Mouse (Mus musculus) G1E-ER4 (cell line): ENCODE results near the gene Ecsit. TPM values are rescaled to one million over a fixed set of nuclear protein-coding genes. Genes with fewer than 3 reads are reported as not detected.

Source experiments
- GATA1 ChIP-seq: IDR thresholded peaks from one replicate; pipeline ENCODE4 v1.8.0; 2012; ENCODE audit warnings: low read length, inconsistent platforms
- polyA plus RNA-seq: library from polyadenylated mRNA; stranded (reverse); fragments of >175 nt; gene quantifications from 2 replicates; pipeline ENCODE4 v1.2.3, GENCODE M21; 2012

Gene Ecsit
- polyA plus RNA-seq, 1 experiment: 34.1 TPM

DNA sequence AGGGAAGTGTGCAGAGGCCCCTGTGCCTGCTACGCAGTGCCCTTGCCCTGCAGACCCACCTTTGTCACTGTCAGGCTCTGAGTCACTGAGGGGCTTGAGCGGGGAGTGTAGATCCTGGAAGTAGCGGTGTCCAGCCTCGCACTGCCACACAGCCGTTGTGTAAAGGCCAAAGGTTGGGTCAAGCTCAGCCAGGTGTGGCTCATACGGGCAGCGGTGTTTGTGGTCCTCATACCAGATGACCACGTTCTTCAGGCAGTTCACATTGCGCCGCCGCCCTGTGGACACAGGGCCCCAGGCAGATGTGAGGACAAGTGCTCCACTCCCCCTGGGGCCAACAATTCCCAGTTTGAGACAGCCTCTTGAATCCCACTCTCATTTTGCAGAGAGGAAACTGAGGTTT lies 19.6 kb downstream of the Ecsit start:
- no peak for TF ChIP-seq GATA1

DNA sequence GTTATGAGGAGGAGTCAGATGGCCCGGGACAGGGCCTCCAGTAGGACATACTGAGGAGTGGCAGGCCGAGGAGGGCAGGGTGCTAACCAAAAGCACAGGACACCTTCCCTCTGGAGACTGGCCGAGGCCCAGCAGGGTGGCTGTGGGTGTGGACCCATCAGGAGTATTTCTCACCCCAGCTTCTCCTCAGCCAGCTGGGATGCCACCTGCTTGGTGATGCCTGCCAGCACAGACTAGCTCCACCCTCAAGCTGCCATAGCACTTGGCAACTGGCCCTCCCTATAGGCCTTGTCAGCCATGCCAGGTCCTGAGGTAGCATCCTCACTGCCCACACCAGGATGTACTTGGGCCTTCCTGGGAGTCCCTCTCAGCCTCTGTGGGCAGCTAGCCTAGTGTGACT lies 20.9 kb downstream of the Ecsit start:
- no peak for TF ChIP-seq GATA1

DNA sequence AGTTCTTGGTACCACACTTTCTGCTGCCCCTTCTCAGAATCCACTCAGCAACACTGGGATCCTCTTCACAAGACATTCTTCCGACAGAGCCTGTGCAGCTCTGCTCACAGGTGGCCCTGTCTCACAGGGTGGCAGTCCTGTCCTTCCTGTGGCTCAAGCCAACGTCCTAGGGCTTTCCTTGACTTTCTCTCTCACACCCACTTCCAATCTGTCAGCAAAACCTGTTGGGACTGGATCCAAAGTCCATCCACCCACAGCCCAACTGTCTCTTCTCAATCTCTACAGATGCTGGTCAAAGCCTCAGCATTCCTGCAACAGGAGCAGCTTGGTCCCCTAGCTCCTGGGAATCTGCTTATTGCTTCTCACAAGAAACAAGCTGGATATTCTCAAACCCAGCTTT lies 23.9 kb downstream of the Ecsit start:
- TF ChIP-seq GATA1: no peak

DNA sequence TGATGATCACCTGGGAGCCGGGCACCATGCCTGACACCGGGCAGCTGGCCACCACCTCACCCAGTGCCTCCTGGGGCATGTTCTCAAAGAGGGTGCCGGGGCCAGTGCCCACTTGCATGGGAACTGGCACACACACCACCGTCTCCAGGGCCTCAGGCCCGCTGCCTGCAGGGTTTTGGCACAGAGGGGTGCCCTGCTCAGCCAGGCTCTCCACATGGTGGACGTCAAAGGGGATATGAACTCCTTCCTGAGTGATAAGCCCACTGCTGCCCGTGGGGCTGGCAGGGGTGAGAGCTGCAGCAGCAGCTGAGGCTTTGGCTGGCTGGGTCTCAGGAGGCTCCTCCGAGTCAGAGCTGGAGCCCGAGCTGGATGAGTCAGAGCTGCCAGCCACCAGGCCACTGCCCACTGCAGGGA lies 27.2 kb downstream of the Ecsit start:
- no peak for TF ChIP-seq GATA1

DNA sequence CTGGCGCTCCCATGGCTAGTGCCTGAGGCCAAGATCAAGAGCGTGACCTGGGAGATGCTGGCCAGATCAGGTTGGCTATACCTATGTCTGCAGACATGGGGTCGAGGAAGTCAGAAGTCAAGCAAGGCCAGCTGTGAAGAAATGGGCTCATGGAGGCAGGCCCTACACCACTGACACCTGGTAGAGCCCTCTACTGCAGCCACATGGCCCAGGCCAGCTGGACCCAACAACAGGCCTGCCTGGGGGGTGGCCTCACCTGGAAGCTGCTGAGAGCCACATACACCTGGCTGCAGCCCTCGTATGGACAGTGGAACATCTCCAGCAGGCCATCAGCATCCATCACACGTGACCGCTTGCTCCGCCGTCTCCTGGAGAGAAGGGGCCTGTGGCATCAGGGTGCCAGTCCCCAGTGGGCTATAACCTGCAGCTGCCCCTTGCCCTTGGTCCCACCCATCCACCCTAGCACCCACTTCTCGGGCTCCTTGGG lies 28.2 kb downstream of the Ecsit start:
- no peak for TF ChIP-seq GATA1

DNA sequence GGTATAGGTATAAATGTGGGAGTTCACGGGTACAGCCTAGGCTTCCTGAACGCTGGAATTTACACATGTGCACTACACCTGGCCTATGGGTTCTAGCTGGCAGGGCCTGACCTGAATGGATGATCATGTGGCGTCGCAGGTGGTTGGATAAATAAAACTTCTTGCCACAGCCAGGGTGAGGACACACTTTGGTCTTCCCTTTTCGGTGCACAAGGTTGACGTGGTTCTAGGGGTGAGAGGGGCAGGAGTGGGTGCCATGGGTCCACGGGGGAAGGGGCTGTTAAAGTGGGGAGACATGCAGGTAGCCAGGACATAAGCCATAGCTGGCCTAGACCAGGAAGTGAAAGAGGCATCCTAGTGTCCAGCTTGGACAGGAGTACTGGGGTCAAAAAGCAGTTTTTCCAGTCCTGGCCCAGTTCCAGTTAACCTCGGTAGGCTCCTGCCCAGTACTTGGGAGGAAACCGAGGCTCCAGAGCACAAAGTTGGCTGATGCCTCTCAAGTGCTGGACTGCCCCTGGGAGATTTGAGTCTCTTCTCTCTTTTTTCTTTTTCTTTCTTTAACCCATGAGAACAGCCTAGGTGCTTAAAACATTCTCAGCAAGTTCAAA lies 28.8 kb downstream of the Ecsit start:
- TF ChIP-seq GATA1: no peak

DNA sequence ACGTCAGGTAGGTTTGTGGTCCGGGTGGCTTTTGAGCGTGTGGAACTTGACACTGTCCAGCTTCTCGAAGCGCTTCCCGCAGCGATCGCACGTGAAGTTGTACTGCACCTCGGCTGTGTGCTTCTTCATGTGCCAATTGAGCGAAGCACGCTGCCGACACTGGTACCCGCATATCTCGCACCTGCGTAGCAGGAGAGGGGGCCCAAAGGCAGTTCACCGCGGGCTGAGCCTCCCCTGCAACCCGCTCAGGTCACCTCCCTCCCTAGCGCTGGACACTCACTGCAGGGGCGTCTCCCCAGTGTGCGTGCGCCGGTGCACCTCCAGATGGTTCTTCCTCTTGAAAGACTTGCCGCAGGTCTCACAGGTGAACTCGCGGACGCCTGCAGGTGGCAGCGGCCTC lies 29.5 kb downstream of the Ecsit start:
- TF ChIP-seq GATA1: no peak

DNA sequence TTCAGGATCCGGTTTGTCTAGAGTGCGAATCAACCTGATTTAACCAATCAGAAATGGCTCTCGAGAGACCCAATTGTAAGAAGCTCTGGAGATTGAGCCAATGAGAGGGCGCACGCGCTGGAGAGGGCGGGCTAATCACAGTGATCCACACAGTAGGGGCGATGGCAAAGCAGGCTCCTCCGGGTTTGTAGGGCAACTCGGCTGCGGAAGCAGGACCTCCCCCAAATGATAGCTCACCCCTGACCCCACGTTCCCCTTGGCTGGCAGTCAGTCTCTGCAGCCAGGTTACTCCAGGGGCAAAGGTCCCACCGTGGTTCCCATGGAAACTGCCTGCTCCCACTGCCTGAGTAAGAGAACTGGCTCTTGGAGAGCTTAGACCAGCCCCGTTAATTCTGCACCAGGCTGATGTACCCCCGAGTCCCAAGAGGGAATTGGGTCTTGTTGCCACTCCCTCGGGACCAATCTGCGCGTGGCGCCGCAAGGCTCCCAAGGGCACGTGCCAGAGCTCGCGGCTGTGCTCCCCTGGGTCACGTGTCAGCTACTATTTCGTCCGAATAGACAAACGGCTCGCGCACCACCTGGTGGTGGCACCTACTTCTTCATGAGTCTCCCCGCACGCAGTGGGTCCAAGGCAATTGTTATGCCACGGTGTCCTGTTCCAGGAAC lies 30.7 kb downstream of the Ecsit start:
- TF ChIP-seq GATA1: no peak

DNA sequence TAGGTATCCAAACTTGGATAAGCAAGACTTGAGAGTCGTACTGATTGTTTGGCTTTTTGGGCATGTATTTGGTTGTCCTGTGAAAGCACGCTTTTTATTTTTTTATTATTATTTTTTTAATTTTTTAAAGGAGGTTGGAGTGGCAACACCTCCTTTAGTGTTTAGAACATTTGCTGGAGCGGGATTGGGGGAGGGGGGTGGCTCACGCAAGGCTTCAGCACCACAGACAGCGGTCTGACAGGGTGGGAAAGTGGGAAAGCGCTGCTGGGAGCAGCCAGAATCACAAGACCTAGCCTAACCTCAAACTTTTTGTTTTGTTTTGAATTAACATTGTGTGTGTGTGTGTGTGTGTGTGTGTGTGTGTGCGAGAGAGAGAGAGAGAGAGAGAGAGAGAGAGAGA lies 31.6 kb downstream of the Ecsit start:
- TF ChIP-seq GATA1: no peak

DNA sequence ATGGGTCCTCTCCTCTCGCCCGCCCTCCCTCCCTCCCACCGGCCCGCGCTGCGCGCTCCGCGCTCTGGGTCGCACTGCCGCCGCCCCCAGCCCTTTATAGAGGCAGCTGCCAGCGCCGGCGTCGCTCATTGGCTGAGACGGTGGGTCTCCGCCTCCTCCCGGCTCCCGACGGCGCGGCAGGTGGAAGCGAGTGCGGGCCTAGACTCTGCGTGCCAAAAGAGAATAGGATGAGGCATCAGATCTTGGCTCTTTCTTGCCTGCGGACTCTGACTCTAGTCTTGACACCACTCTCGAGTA lies 33.3 kb downstream of the Ecsit start, which contains the start of gene Elavl3:
Gene Elavl3, minus strand, starts transcription at position 66 of the 297 bp plus-strand sequence.
- no peak for TF ChIP-seq GATA1

DNA sequence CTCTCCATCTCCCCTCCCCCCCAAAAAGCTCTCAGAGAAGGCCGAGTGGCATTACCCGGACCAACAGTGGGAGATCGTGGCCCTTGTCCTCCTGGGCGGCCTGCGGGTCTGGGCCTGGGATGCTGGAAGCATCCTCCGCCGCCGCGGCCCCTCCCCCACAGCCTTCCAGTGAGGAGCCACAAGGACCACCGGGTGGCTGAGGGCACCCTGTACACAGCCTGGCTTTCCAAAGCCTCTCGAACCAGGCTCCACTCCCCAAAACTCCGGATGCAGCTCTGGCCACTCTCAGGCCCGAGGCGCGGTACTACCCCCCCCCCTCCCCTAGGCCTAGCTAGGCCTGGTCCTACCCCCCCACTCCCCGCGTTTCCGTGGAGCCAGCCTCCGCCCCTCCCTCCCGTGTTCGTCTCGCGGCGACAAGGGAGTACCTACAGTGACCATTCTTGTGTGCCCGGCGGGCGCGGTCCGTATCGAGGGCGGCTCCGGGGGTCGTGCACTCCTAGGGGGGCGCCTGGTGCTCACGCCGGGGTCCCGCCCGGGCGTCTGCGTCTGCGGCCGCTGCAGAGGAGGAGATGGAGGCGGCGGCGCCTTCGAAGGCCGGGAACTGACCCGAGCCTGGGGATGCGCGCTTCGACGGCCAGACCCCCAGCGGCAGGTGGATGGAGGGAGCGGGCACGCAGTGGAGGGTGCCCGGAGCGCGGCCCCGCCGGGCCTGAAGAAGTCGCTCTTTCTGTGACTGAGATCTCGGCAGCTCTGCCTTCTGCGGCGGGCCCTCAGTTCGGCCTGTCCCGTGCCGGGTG lies 33.9 kb downstream of the Ecsit start:
- TF ChIP-seq GATA1: no peak

DNA sequence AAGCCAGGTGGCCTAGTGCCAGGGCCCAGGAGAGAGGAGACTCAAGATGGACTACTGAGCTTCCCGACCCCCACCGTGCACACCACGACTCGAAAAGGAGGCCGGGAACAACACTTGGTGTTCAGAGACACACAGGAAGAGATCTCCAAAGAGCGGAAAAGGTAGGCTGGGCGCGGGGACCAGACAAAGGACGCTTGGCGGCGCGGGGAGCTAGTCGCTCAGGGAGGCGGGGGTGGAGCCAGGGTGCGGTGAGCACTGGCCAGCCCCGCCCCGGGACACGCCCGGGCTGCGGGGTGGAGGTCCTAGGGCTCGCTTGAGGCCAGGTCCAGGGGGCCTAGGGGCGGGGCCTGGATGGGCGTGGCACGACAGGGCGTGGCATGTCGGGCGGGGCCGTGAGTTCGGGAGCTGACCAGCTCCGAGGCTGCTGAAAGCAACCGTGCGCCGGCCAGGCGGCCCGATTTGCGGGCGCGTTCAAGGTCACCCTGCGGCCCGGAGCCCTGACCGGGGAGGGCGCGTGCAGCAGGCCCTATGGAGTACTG lies 34.8 kb downstream of the Ecsit start:
- TF ChIP-seq GATA1: no peak

DNA sequence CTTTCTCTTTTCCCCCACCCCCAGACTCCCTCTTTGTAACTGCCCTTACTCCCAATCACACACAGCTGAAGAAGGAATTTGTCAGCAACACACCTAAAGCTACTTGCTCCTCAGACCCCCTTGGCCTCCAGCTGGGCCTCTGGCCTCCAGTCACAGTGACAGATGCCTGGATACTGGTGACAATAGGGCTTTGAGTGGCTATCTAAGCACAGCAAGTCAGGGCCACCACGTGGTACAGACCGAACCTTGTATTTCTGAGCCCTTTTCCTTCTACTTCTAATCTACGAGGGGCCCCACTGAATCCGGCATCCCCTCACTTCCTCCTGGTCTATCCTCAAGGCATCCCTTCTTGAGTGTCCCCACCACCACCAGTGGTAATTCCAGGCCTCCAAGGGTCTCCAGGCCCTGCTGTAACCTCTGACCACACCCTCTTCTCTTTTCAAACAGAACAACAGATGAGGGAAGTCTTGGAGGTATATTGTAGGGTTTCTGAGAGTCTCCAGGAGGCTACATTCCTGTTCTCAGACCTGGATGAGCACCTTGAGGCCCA lies 35.4 kb downstream of the Ecsit start:
- no peak for TF ChIP-seq GATA1

DNA sequence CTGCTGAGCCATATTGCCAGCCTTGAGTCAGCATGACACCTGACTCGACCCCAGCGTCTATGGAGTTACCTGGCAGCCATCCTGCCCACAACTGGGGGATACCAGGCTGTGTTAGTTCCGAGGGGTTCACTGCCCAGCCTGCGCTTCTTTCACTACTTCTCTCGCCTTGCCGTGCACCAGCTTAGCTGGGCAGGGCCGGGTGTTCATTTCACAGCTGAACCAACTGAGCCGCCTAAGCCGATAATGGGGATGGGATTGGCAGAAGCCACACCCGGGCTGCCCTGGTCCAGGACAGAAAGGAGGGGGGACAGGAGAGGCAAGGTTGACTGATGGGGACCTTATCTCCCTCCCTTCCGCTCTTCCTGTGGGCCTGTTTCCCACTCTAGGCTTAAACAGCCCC lies 35.9 kb downstream of the Ecsit start:
- no peak for TF ChIP-seq GATA1

DNA sequence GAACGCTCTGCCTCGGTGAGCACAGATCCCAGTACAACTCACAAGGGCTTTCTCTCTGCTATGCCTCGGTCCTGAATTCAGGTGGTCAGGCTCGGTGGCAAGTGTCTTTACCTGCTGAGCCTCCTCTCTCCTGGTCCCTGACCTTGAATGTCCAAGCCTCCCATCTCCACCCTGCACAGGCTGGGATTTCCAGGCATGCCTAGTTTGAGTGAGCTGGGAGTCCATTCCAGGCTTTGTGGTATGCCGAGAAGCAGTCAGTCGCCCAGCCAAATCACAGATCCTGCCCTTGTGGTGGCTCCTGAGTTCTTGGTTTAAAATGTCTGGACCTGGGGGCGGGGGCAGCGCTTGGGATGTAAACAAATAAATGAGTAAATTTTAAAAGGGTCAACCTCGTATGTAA lies 37.9 kb downstream of the Ecsit start:
- no peak for TF ChIP-seq GATA1

DNA sequence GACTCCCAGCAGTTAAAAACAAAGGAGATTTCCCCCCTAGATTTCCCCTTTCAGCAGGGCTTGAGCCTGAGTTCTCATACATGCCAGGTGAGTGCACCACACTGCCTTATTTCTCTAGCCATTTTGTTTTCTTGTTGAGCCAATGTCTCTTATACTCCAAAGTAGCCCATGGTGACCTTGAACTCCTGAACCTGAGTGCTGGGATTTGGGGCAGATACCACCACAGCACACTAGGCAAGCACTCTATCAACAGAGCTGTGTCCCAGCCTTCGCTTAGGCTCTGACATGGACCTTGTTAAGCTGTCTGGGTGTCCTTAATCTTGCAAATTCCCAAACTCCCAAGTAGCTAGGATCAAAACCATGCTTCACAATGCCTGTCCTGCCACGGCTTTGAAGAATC lies 43.4 kb downstream of the Ecsit start:
- TF ChIP-seq GATA1: no peak
